Mouse (Mus musculus): ENCODE data around the gene Mitd1. TPM values are rescaled to one million over a fixed set of nuclear protein-coding genes. Genes with fewer than 3 reads are reported as not detected.

Mitd1 gene
- 33.5 TPM for polyA plus RNA-seq (2014; fragmentation: Illumina TruSeq; extraction: RNeasy Lipid Tissue Mini Kit (QIAGEN cat#74804); ENCODE audit: low read depth, low replicate concordance)

DNA sequence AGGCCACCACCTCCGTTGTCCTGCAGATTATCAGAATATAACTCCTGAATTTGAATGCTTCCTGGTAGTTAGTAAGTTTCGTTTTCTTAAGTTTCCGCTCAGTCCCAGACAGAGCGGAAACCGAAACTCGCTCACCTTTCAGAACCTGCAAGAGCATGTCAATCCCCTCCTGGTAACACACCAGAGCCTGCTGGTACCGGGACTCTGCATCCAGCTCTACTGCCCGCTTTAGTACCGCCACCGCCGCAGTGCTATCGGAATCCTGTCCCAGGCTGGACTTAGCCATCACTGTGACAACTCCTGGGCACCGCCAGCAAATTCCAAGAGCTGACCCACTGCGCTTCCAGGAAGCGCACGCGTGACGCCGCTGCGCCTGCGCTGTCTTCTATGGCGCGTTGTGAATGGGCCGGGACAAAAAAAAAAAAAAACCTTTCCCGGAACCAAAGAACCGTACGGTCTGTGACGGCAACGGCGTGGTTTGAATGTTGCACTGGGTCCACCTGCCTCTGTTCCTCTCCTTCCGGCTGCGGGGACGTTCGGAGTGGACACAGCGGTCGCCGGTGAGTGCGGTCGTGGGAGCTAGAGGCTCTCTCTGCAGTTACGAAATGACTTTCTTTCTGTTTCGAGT is at the start of gene Mitd1, which contains the start of gene Mrpl30:
Gene Mitd1, minus strand, starts transcription at position 387 of the 628 bp plus-strand sequence.
Gene Mrpl30, plus strand, starts transcription at position 453 of the 628 bp plus-strand sequence.

DNA sequence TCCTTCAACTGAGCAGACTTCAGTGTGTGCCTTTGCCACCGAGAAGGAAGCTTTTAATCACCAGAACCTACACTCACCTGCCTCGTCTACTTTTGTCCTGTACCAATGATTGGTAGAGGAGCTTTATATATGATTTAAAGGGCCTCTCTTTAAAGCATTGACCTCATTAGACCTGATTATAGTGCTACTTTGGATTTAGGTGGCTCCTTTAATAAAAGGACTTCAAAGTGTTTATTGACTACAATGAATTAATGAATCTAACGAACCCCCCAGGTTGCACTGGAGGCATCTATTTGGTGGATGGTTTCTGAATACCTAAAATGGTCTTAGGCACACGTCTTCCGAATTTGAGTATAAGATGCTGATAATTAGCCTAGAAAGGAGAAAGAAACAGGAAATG is 26.2 kb upstream of the Mitd1 start, which contains the start of gene Lyg2:
Gene Lyg2, minus strand, starts transcription at position 101 of the 400 bp plus-strand sequence.

DNA sequence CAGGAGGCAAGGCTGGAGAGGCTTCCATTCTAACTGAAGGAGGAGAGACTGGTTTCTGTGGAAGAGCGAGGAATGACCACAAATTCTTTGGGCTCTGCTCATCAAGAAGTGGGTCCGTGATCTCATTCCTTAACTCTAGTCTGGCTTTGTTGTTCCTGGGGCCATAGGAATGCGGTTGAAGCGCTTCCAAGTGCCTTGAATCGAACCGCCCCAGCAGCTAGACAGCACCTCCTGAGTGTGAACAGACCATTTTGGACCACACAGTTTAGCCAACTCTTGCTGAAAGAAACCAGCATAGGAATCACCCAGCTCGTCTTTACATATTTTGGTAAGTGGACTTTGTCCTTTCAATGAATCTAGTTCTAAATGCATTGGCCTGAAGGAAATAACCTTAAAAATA is 18.5 kb downstream of the Mitd1 start, which contains the start of gene Lipt1:
Gene Lipt1, plus strand, starts transcription at position 35 of the 400 bp plus-strand sequence.

DNA sequence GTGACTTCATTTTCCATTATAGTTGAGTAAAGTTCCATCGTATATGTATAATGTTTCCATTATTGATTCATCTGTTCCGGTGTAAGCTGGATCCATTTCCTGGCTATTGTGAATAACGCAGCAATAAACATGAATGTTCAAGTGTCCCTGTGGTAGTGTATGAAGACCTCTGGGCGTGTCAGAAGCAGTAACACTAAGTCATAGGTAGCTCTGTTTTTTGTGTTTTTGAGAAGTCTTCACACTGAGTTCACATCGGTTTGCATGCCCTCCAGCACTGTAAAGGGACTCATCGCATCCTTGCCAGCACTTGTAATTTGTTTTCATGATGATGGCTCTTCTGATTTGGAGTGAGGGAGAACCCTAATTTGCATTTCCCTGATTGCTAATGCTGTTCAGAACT is 23.9 kb downstream of the Mitd1 start, which contains the start of gene Tsga10:
Gene Tsga10, minus strand, starts transcription at position 144 of the 400 bp plus-strand sequence.

Other genes with a start within 250 kb of the Mitd1 start
- not detected for gene 2010300C02Rik, start 170.3 kb downstream of the Mitd1 start, polyA plus RNA-seq (2014; fragmentation: Illumina TruSeq; extraction: RNeasy Lipid Tissue Mini Kit (QIAGEN cat#74804); ENCODE audit: low read depth, low replicate concordance)
- gene Tsga10, start 24.0 kb downstream of the Mitd1 start, polyA plus RNA-seq (2014; fragmentation: Illumina TruSeq; extraction: RNeasy Lipid Tissue Mini Kit (QIAGEN cat#74804); ENCODE audit: low read depth, low replicate concordance) = 13.2 TPM
- 8.5 TPM for gene Lipt1, start 18.7 kb downstream of the Mitd1 start, polyA plus RNA-seq (2014; fragmentation: Illumina TruSeq; extraction: RNeasy Lipid Tissue Mini Kit (QIAGEN cat#74804); ENCODE audit: low read depth, low replicate concordance)
- 332 TPM for gene Mrpl30, start 66 bp upstream of the Mitd1 start, polyA plus RNA-seq (2014; fragmentation: Illumina TruSeq; extraction: RNeasy Lipid Tissue Mini Kit (QIAGEN cat#74804); ENCODE audit: low read depth, low replicate concordance)
- gene Lyg2, start 26.1 kb upstream of the Mitd1 start, polyA plus RNA-seq (2014; fragmentation: Illumina TruSeq; extraction: RNeasy Lipid Tissue Mini Kit (QIAGEN cat#74804); ENCODE audit: low read depth, low replicate concordance) = not detected
- gene Lyg1, start 67.3 kb upstream of the Mitd1 start, polyA plus RNA-seq (2014; fragmentation: Illumina TruSeq; extraction: RNeasy Lipid Tissue Mini Kit (QIAGEN cat#74804); ENCODE audit: low read depth, low replicate concordance) = not detected
- 148 TPM for gene Txndc9, start 107.5 kb upstream of the Mitd1 start, polyA plus RNA-seq (2014; fragmentation: Illumina TruSeq; extraction: RNeasy Lipid Tissue Mini Kit (QIAGEN cat#74804); ENCODE audit: low read depth, low replicate concordance)
- 83.0 TPM for gene Eif5b, start 107.6 kb upstream of the Mitd1 start, polyA plus RNA-seq (2014; fragmentation: Illumina TruSeq; extraction: RNeasy Lipid Tissue Mini Kit (QIAGEN cat#74804); ENCODE audit: low read depth, low replicate concordance)
- gene Rev1, start 239.4 kb upstream of the Mitd1 start, polyA plus RNA-seq (2014; fragmentation: Illumina TruSeq; extraction: RNeasy Lipid Tissue Mini Kit (QIAGEN cat#74804); ENCODE audit: low read depth, low replicate concordance) = 14.5 TPM